Mouse (Mus musculus) heart, embryonic 11.5 days (tissue): ENCODE measurements at regions not wholly inside any gene's neighbourhood (a gene's known extent, or its start where the extent isn't known, plus 50 kb on each side); places are given as distances from the start of the nearest gene placed in this dataset.

Experiments
- ATAC-seq: fragments of 200-750 bp; cut with Nextera tagmentation; replicated peaks from 2 replicates; pipeline ENCODE4 v1.8.0; 2017; ENCODE audit warnings: moderate library complexity; ENCODE audit not compliant: insufficient number of reproducible peaks, low FRiP score, low TSS enrichment
- H3K27ac ChIP-seq: fragments of 300-500 bp; sonication (generic); 2 replicates; pipeline ENCODE4 v1.5.1; 2014; ENCODE audit warnings: mild to moderate bottlenecking, low read depth, low read length
- H3K27me3 ChIP-seq: fragments of 300-500 bp; sonication (generic); 2 replicates; pipeline ENCODE4 v1.6.1; 2014; ENCODE audit warnings: mild to moderate bottlenecking, low read length, mixed read lengths; ENCODE audit not compliant: control insufficient read depth, insufficient read depth
- H3K36me3 ChIP-seq: fragments of 300-500 bp; sonication (generic); 2 replicates; pipeline ENCODE4 v1.6.1; 2014; ENCODE audit warnings: mild to moderate bottlenecking, low read length, moderate library complexity, mixed read lengths; ENCODE audit not compliant: control insufficient read depth, insufficient read depth
- H3K4me1 ChIP-seq: fragments of 300-500 bp; sonication (generic); 2 replicates; pipeline ENCODE4 v1.6.1; 2014; ENCODE audit warnings: low read length; ENCODE audit not compliant: control insufficient read depth, insufficient read depth
- H3K4me2 ChIP-seq: fragments of 300-500 bp; sonication (generic); 2 replicates; pipeline ENCODE4 v1.6.1; 2014; ENCODE audit warnings: mild to moderate bottlenecking, moderate library complexity
- H3K4me3 ChIP-seq: fragments of 300-500 bp; sonication (generic); 2 replicates; pipeline ENCODE4 v1.5.1; 2014; ENCODE audit warnings: low read depth, low read length
- H3K9ac ChIP-seq: fragments of 300-500 bp; sonication (generic); 2 replicates; pipeline ENCODE4 v1.6.1; 2014; ENCODE audit warnings: mild to moderate bottlenecking, low read depth, low read length, moderate library complexity
- H3K9me3 ChIP-seq: fragments of 300-500 bp; sonication (generic); replicated peaks from 2 replicates; pipeline ENCODE4 v1.6.1; 2016; ENCODE audit warnings: low read length; ENCODE audit not compliant: control insufficient read depth
- WGBS: fragments of 180-500 bp; shearing (Covaris S2); extraction: QIAGEN DNeasy Blood & Tissue Kit; methylation state at CpG from one replicate; pipeline ENCODE4 v1.1.7; 2014; ENCODE audit not compliant: insufficient replicate concordance; 5-methylcytosine and 5-hydroxymethylcytosine counted together

DNA sequence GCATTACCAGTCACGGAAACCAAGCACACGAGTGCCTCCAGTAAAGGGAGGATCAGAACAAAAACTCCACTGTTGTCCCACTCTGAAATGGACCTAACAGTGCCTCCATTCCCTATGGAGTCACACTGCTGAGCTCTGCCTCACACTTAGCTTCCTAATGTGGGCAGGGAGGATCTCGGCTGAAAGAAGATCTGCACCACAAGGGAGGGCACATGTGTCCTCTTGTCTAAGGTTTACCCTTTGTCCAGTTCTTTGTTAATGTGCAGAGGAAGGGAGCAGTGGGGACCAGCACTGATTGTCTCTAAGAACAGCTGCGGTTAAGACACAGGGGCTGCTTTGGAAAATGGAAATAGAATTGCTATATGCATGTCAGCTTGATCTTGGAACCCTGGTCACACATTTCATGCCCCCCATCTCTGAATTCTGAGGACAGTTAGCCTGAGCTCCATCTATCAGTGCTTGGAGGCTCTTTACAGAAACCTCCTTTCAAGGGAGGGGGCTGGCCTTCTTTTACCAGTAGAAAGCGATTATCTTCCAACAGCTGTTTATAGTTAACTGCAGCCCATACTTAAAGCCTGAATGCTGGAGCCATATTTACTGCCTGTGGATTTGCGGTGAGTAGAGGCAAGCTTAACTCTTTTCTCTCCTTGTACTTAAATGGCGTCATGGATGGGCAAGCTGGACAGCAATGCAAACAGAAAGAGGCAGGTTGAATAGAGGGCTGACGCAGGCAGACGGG, 485.5 kb upstream of the Cdh11 start:
- Histone ChIP-seq H3K4me2 (no peak overlapping the region), H3K9me3 (no peaks in the 10 kb centered on the region), H3K9ac (no peak overlapping the region), H3K36me3 (no peaks in the 10 kb centered on the region), H3K27ac (no peak overlapping the region), H3K4me1 (no peaks in the 10 kb centered on the region), H3K4me3 (no peak overlapping the region), H3K27me3 (no peaks in the 10 kb centered on the region)
- ATAC-seq: no peak
- 66% methylated on average over 9 of the region's 9 CpGs for WGBS

DNA sequence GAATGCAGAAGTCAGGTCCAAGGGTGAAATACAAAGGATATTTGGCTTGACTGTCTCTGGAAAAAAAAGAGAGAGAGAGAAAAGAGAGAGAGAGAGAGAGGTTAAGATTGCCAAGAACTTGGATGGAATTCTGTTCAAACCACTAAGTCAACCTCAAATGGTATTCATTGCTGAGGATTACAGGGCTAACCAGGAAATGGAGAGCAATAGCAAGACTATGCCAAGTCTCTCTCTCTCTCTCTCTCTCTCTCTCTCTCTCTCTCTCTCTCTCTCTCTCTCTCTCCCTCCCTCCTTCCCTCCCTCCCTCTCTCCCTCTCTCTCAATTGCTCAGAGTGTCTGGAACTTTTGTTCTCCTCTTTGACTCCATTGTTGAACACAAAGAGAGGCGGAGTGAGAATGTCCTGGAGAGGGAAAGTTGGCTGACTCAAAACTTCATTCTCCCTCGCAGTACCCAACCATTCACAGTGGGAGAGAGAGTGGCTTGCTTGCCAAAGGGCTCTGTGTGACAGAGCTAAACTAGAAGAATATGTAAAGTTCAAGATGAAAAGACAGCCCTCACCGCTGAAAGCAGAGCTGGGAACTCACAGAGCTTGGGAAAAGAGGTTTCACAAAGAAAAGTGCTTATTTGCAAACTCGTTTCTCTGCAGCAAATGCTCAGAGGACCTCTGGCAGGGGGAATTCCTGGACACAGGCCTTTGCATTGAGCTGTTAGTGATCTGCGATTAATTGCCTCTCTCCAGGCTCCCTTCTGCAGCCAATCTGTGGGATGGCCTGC, 487.1 kb upstream of the Cdh11 start:
- no peak for ATAC-seq
- Histone ChIP-seq H3K27ac (no peak overlapping the region), H3K4me2 (no peak overlapping the region), H3K9me3 (no peaks in the 10 kb centered on the region), H3K27me3 (no peaks in the 10 kb centered on the region), H3K9ac (no peak overlapping the region), H3K4me3 (no peak overlapping the region), H3K4me1 (no peaks in the 10 kb centered on the region), H3K36me3 (no peaks in the 10 kb centered on the region)
- WGBS: 27% methylated on average over 5 of the region's 5 CpGs

DNA sequence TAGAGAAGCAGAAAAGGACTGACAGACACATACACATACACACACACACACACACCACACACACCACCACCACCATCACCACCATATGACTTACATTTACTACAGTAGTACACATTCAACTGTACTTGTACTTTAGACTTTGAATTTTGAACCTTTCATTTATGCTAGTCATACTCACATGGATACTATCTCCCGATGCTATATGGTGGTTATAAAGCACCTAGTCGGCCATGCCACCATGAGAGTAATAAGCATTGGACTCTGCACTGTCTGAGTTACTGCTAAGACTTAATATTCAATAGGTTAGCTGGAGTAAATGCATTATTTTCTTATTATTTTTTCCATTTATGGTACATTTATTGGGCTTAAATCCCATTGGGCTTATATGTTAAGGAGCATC, 488.0 kb upstream of the Cdh11 start:
- Histone ChIP-seq H3K4me2 (no peak overlapping the region), H3K36me3 (no peaks in the 10 kb centered on the region), H3K4me1 (no peaks in the 10 kb centered on the region), H3K4me3 (no peak overlapping the region), H3K9me3 (no peaks in the 10 kb centered on the region), H3K9ac (no peak overlapping the region), H3K27me3 (no peaks in the 10 kb centered on the region), H3K27ac (no peak overlapping the region)
- WGBS: 84% methylated on average over 2 of the region's 2 CpGs
- no peak for ATAC-seq

DNA sequence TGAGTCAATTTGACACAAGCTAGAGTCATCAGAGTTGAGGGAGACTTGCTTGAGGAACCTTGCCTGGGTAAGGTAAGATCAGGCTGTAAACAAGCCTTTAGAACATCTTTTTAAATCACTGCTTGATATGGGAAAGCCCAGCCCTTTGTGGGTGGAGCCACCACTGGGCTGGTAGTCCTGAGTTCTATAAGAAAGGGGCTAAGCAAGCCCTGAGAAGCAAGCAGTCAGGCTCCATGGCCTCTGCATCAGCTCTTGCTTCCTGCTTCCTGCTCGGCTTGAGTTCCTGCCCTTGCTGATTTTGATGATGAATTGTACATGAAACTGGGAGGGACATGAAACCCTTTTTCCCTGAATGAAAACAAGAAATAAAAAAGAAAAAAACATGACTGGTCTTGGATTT, 496.4 kb upstream of the Cdh11 start:
- Histone ChIP-seq H3K9me3 (no peaks in the 10 kb centered on the region), H3K4me3 (no peak overlapping the region), H3K4me2 (no peak overlapping the region), H3K36me3 (no peaks in the 10 kb centered on the region), H3K4me1 (no peaks in the 10 kb centered on the region), H3K9ac (no peak overlapping the region), H3K27me3 (no peaks in the 10 kb centered on the region), H3K27ac (no peak overlapping the region)
- no peak for ATAC-seq
- WGBS: 24% methylated on average over 1 of the region's 1 CpGs

DNA sequence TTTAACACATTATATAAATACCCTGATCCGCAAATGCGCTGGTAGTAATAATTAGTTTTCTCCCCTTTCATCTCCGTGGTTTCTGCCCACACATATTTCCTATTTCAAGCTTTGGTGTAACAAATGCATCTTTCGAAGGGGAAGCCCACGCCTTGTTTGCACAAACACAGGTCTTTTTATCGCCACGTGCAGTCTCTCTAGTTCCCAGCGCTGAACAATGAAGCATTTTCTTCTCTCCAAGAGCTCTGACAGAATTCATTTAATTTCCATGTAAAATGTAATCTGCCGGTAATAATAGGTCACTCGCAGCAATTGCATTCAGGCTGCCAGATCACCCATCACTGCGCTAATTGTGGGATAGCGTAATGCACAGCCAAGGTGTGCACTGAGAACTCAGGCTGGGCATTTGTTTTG, 503.1 kb upstream of the Cdh11 start:
- Histone ChIP-seq H3K27me3 (no peaks in the 10 kb centered on the region), H3K9me3 (no peaks in the 10 kb centered on the region), H3K4me3 (no peak overlapping the region), H3K36me3 (no peaks in the 10 kb centered on the region), H3K27ac (no peak overlapping the region), H3K4me1 (no peaks in the 10 kb centered on the region), H3K9ac (no peak overlapping the region), H3K4me2 (no peak overlapping the region)
- 86% methylated on average over 12 of the region's 12 CpGs for WGBS
- no peak for ATAC-seq

DNA sequence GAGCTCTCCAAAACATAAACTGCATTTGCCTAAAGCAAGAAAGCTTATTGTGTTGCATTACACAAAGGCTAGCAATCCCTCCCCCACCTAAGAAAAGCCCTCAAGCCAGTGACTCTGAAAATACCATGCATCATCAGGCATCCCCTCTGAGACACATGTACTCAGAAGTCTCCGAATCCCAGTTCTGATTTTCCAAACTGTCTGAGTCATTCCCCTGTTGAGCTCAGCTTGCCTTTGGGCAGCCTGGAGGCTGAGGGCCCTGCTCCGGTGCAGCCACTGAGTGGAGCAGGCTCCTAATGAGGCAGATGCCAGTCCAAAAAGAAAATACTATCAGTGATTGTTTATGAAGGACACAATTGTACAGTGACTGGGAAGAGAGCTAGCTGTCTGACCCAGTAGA, 507.5 kb upstream of the Cdh11 start:
- H3K4me2 ChIP-seq: no peak overlapping the region
- H3K4me3 ChIP-seq: no peak overlapping the region
- no peak overlapping the region for H3K27ac ChIP-seq
- 61% methylated on average over 2 of the region's 2 CpGs for WGBS
- H3K9ac ChIP-seq: no peak overlapping the region
- no peaks in the 10 kb centered on the region for H3K36me3 ChIP-seq
- ATAC-seq: no peak
- no peaks in the 10 kb centered on the region for H3K27me3 ChIP-seq
- no peaks in the 10 kb centered on the region for H3K9me3 ChIP-seq
- H3K4me1 ChIP-seq: no peaks in the 10 kb centered on the region

DNA sequence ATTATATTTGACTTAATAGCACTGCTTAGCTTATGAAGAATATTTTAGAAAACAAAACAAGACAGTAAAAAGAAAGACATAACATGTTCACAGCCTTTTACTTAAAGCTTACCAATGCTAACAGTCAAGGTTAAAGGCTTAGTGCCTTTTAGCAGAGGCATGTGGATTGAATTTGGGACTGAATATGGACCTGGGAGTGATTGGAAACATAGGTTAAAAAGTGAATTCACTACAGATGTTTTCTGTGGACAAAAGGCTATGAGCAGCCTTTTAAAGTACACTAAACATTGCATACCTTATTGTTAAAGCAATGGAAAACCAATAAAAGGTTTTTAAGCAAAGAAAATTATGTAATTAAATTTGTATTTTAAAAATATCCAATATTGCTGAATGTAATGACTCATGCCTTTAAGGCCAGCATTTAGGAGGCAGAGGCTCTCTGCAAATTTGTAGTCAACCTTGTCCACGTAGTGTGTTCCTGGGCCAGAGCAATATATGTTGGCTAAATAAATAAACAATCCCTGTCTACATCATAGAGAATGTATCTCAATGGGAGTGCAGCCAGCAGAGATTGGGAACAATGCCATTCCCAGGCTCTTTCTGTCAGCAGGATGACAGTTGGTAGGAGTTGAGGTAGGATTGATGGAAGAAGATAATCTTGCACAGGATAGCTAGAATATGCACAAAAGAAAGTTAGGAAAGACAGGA, 521.2 kb upstream of the Cdh11 start:
- no peaks in the 10 kb centered on the region for H3K36me3 ChIP-seq
- no peaks in the 10 kb centered on the region for H3K9me3 ChIP-seq
- no peak overlapping the region for H3K4me2 ChIP-seq
- no peak overlapping the region for H3K27ac ChIP-seq
- no peak overlapping the region for H3K9ac ChIP-seq
- H3K4me1 ChIP-seq: no peaks in the 10 kb centered on the region
- ATAC-seq: no peak
- 41% methylated on average over 1 of the region's 1 CpGs for WGBS
- H3K27me3 ChIP-seq: no peaks in the 10 kb centered on the region
- no peak overlapping the region for H3K4me3 ChIP-seq

DNA sequence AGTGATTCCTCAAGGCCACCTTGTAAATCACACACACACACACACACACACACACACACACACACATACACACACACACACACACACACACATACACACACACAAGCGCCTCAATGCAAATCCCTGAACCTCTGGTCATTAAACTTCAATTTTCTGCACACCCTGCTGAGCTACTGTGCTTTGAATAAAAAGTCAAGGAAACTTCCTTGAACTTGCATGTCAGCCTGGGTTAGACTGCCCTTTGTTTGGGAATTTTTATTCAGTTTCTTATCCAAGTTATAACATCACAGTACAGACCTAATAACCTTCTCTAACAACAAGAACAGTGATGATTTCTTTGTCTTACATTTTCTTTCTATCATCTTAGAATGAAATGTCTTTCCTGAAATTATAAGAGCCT, 528.1 kb upstream of the Cdh11 start:
- no peak for ATAC-seq

More for the DNA sequence above, 528.1 kb upstream of the Cdh11 start:
- Histone ChIP-seq H3K27ac (no peak overlapping the region), H3K27me3 (no peaks in the 10 kb centered on the region), H3K9me3 (no peaks in the 10 kb centered on the region), H3K4me3 (no peak overlapping the region), H3K4me2 (no peak overlapping the region), H3K9ac (no peak overlapping the region), H3K36me3 (no peaks in the 10 kb centered on the region), H3K4me1 (no peaks in the 10 kb centered on the region)
- WGBS: 73% methylated on average over 1 of the region's 1 CpGs
